Mouse (Mus musculus): Measurements from ENCODE around the gene Supt4a. TPM values are rescaled to one million over a fixed set of nuclear protein-coding genes. Genes with fewer than 3 reads are reported as not detected.

The Supt4a gene
- polyA plus RNA-seq, 1 experiment from 2014 or later: 165 TPM

- Histone ChIP-seq H3K27me3 (no peaks in the 10 kb centered on the region; the same call in 1 of the 2 replicates), H3K9me3 (no peaks in the 10 kb centered on the region), H3K27ac (replicated peaks) (no peak overlapping the region), H3K4me1 (replicated peaks) (no peaks in the 10 kb centered on the region), H3K4me2 (no peak overlapping the region), H3K9ac (no peak overlapping the region), H3K36me3 (peaks cover 30% of the 10 kb centered on the region), H3K4me3 (no peak overlapping the region)
- ATAC-seq (ENCODE audit: low read depth): no peak
- WGBS: 85% methylated on average over 5 of the region's 5 CpGs
Observed at GRCm38 (mm10) chr11:87747312-87747711, 10.0 kb downstream of the Supt4a start.

DNA sequence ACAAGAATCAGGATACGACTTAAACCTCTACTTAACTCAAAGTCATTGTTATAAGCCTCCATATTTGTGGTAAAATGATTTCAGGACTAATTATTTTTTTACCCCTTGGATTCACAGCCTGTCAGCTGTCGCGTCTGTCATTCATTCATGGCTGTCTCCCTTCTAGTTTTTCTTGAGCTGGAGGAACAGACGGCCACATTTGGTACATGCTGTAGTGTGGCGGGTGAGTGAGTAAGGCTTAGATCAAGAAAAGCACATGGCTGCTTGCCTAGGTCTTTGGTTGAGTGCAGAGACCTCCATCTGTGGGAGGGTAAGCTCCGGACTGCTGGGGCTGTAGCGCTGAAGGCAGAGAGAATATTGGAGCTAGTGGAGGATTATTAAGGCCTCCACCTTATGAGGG, 10.4 kb downstream of the Supt4a start:
- H3K36me3 ChIP-seq: peaks cover 26% of the 10 kb centered on the region
- ATAC-seq (ENCODE audit: low read depth): no peak

DNA sequence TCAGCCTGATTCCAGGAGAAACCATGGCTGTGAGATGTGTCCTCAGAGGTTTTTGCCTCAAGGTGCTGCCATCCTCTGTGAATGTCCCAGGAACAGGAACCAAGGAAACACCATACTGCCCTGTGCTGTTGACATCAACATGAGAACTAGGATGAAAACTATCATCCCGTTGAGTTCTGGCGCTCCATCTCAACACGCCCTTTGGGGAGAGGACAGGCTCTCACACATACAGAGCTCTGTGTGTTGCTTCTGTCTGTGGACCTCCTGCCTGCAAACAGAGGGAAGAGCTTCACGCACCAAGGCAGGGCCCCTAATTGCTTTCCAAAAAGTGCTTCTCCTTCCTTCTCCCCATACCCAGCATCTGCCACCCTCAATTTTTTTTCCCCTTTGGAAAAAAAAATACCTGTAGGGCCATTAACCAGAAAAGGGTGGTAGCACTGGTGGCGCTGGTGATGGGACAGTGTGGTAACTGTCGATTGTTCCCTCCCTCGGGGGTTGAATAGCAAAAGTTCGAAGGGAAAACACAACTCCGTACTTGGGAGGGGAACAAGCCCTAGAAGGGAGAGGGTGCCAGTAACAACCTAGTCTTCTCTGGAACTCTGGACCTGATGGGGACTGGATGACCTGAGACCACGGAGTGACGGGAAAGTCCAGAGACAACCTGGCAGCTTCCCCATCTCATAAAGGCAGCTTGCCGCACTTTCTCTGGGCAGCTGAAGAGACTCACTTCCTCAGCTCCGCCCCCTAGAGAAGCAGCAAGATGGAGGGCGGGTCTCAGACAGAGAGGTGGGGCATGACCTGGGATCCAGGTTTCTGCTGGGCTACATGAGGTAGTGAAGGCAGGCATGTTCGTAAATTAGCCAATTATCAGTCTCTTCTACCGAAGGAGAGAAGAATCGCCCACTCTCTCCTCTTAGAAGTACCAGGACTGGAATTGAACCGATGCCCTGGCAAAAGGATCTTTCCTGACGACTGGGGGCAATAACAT, 11.1 kb downstream of the Supt4a start:
- no peak overlapping the region for H3K27ac ChIP-seq (replicated peaks)

More for the DNA sequence above, 10.4 kb downstream of the Supt4a start:
- no peak overlapping the region for H3K9ac ChIP-seq
- H3K27me3 ChIP-seq: no peaks in the 10 kb centered on the region; the same call in 1 of the 2 replicates
- WGBS: 96% methylated on average over 7 of the region's 7 CpGs
- H3K9me3 ChIP-seq: no peaks in the 10 kb centered on the region
- no peak overlapping the region for H3K4me2 ChIP-seq
- no peak overlapping the region for H3K27ac ChIP-seq (replicated peaks)
- no peak overlapping the region for H3K4me3 ChIP-seq
- H3K4me1 ChIP-seq (replicated peaks): no peaks in the 10 kb centered on the region

DNA sequence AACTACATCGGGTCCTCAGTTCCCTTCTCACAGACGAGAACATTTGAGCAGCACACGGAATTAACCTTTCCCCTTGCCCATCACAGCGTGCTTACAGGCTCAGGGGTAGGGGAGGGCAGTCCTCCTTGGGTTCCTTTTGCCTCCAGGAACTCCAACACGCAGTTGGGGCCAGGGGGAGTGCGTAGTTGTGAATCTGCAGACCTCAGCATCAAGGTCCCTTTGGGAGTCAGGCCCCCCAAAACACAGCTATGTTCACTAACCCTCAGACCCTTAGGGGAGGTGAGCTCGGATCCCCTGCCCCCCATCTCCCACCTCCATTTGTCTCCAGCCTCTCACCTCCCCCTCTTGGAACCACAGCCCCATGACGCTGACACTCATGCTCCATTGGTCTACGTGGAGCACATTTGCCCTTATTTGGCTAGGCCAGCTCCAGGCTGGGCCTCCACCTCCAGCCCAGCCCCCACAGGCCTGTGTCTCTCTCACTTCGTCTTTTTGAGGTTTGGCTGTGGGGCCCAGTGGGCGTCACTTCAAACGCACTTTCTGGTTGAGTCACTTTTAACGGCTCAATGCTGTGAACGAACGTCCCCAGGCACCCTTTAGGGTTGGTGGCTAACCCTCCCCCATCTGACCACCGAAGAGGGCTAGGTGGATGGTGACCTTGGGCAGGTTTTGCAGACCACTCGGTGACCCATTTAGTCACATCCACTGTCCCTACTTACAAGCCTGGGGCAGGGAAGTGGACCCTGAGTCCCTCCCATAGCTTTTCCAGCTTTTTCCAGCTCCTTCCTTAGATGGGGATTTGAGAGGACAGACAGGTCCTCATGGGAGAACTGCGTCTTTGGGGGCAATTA, 12.1 kb downstream of the Supt4a start:
- ATAC-seq (ENCODE audit: low read depth): no peak
- no peak overlapping the region for H3K4me3 ChIP-seq
- H3K9me3 ChIP-seq: no peaks in the 10 kb centered on the region
- no peaks in the 10 kb centered on the region; the same call in 1 of the 2 replicates for H3K27me3 ChIP-seq
- H3K36me3 ChIP-seq: peaks cover 10% of the 10 kb centered on the region
- no peak overlapping the region for H3K9ac ChIP-seq
- H3K4me2 ChIP-seq: no peak overlapping the region
- WGBS: 56% methylated on average over 18 of the region's 18 CpGs
- H3K4me1 ChIP-seq (replicated peaks): no peaks in the 10 kb centered on the region
- no peak overlapping the region for H3K27ac ChIP-seq (replicated peaks)

More for the DNA sequence above, 11.1 kb downstream of the Supt4a start:
- H3K4me2 ChIP-seq: no peak overlapping the region
- H3K4me1 ChIP-seq (replicated peaks): no peaks in the 10 kb centered on the region
- no peak for ATAC-seq (ENCODE audit: low read depth)
- no peak overlapping the region for H3K4me3 ChIP-seq
- no peaks in the 10 kb centered on the region for H3K9me3 ChIP-seq
- H3K9ac ChIP-seq: no peak overlapping the region
- H3K36me3 ChIP-seq: peaks cover 20% of the 10 kb centered on the region
- H3K27me3 ChIP-seq: no peaks in the 10 kb centered on the region; the same call in 1 of the 2 replicates
- 43% methylated on average over 19 of the region's 19 CpGs for WGBS

GRCm38 (mm10) chr11:87750043-87750421, 12.7 kb downstream of the Supt4a start:
- no peaks in the 10 kb centered on the region; the same call in 1 of the 2 replicates for H3K27me3 ChIP-seq
- H3K9ac ChIP-seq: no peak overlapping the region
- no peaks in the 10 kb centered on the region for H3K4me1 ChIP-seq (replicated peaks)
- no peak overlapping the region for H3K4me3 ChIP-seq
- peaks cover 4% of the 10 kb centered on the region for H3K36me3 ChIP-seq
- H3K9me3 ChIP-seq: no peaks in the 10 kb centered on the region
- 77% methylated on average over 11 of the region's 11 CpGs for WGBS
- no peak for ATAC-seq (ENCODE audit: low read depth)
- H3K4me2 ChIP-seq: no peak overlapping the region
- H3K27ac ChIP-seq (replicated peaks): no peak overlapping the region

DNA sequence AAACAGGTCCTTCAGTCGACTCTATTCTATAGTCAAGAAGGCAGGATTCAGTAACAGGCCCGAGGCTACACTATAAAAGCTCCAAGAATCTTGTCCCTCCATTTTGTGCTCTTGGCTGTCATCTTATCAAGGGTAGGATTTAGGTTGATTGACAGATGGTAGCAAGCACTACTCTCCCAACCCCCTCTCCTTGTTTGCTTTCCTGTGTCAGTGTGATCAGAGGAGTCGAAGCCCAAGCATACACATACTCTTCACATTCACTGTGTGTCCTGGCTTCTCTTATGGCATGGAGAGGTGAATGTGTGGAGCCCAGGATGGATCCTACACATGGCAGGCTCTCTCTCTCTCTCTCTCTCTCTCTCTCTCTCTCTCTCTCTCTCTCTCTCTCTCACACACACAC, 13.2 kb downstream of the Supt4a start:
- WGBS: 78% methylated on average over 3 of the region's 3 CpGs
- no peaks in the 10 kb centered on the region for H3K9me3 ChIP-seq

DNA sequence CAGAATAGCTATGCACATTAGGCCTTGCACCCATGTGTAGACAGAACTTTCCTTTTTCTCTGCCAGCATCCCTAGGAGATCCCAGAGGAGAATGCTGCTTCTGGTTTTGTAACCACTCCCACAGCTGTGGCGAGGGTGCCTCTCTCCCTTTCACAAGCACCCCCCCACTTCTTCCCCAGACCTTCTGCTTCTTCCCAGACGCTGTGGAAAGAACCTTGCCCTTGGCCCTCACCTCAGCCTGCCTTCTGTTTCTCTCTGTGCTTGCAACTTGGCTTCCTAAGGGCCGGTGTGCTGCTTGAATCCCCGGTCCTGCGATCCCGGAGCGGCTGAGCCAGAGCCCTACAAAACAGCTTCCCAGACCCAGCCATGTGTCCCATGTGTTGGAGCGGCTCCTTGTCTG, 13.7 kb downstream of the Supt4a start:
- no peaks in the 10 kb centered on the region for H3K4me1 ChIP-seq (replicated peaks)
- 82% methylated on average over 8 of the region's 8 CpGs for WGBS
- H3K9me3 ChIP-seq: no peaks in the 10 kb centered on the region
- H3K4me2 ChIP-seq: no peak overlapping the region
- H3K9ac ChIP-seq: no peak overlapping the region
- ATAC-seq (ENCODE audit: low read depth): no peak
- no peak overlapping the region for H3K27ac ChIP-seq (replicated peaks)
- H3K27me3 ChIP-seq: no peaks in the 10 kb centered on the region; the same call in 1 of the 2 replicates
- H3K4me3 ChIP-seq: no peak overlapping the region
- H3K36me3 ChIP-seq: no peaks in the 10 kb centered on the region

More for the DNA sequence above, 13.2 kb downstream of the Supt4a start:
- H3K27ac ChIP-seq (replicated peaks): no peak overlapping the region
- no peak overlapping the region for H3K9ac ChIP-seq
- H3K4me1 ChIP-seq (replicated peaks): no peaks in the 10 kb centered on the region
- H3K4me3 ChIP-seq: no peak overlapping the region
- H3K36me3 ChIP-seq: no peaks in the 10 kb centered on the region; the same call in 1 of the 2 replicates
- no peak overlapping the region for H3K4me2 ChIP-seq
- ATAC-seq (ENCODE audit: low read depth): no peak
- H3K27me3 ChIP-seq: no peaks in the 10 kb centered on the region; the same call in 1 of the 2 replicates

DNA sequence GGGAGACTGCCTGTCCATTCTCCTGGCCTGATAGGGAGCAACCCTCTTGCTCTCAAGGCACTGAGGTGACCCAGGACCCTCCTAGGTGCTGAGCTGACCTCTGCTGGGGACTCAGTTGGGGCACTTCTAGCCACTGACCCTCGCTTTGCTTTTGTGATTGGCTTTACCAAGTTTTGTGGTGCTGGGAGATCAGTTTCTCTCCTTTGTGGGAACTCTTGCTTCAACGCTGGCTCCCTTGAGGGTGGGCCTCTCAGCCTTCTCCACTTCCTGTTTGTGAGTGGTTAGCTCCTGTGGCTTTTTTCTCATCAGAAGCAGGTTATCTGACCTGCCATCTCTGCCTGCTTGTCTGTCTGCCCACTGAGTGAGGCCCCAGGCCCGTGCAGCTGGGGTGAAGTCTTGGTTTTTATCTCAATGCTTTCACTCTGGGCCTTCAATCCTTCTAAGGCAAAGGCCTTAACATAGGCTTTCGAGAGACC, 14.2 kb downstream of the Supt4a start:
- Histone ChIP-seq H3K9ac (no peak overlapping the region), H3K27ac (replicated peaks) (no peak overlapping the region), H3K36me3 (no peaks in the 10 kb centered on the region), H3K9me3 (no peaks in the 10 kb centered on the region), H3K4me2 (no peak overlapping the region), H3K4me3 (no peak overlapping the region), H3K27me3 (no peaks in the 10 kb centered on the region; the same call in 1 of the 2 replicates), H3K4me1 (replicated peaks) (no peaks in the 10 kb centered on the region)
- no peak for ATAC-seq (ENCODE audit: low read depth)
- WGBS: 76% methylated on average over 4 of the region's 4 CpGs

GRCm38 (mm10) chr11:87752307-87752706, 15.0 kb downstream of the Supt4a start:
- Histone ChIP-seq H3K4me1 (replicated peaks) (no peaks in the 10 kb centered on the region), H3K4me3 (no peak overlapping the region), H3K9ac (no peak overlapping the region), H3K27me3 (no peaks in the 10 kb centered on the region; the same call in 1 of the 2 replicates), H3K27ac (replicated peaks) (no peak overlapping the region), H3K4me2 (no peak overlapping the region), H3K9me3 (no peaks in the 10 kb centered on the region), H3K36me3 (no peaks in the 10 kb centered on the region)
- no peak for ATAC-seq (ENCODE audit: low read depth)
- WGBS: 73% methylated on average over 1 of the region's 1 CpGs

- H3K4me2 ChIP-seq: no peak overlapping the region
Observed at GRCm38 (mm10) chr11:87753255-87753654, 15.9 kb downstream of the Supt4a start.

GRCm38 (mm10) chr11:87753891-87754501, 16.6 kb downstream of the Supt4a start:
- Histone ChIP-seq H3K4me2 (no peak overlapping the region), H3K9ac (no peak overlapping the region), H3K27me3 (no peaks in the 10 kb centered on the region), H3K27ac (replicated peaks) (no peak overlapping the region), H3K4me1 (replicated peaks) (no peaks in the 10 kb centered on the region), H3K9me3 (no peaks in the 10 kb centered on the region), H3K36me3 (no peaks in the 10 kb centered on the region), H3K4me3 (no peak overlapping the region)
- no peak for ATAC-seq (ENCODE audit: low read depth)
- WGBS: 92% methylated on average over 5 of the region's 5 CpGs

More at GRCm38 (mm10) chr11:87753255-87753654, 15.9 kb downstream of the Supt4a start:
- Histone ChIP-seq H3K4me3 (no peak overlapping the region), H3K4me1 (replicated peaks) (no peaks in the 10 kb centered on the region), H3K36me3 (no peaks in the 10 kb centered on the region), H3K27me3 (no peaks in the 10 kb centered on the region; the same call in 1 of the 2 replicates), H3K9me3 (no peaks in the 10 kb centered on the region), H3K9ac (no peak overlapping the region), H3K27ac (replicated peaks) (no peak overlapping the region)
- WGBS: 83% methylated on average over 8 of the region's 8 CpGs
- ATAC-seq (ENCODE audit: low read depth): no peak

Data from neural tube, embryonic 13.5 days (tissue).